Mouse (Mus musculus) E14TG2a.4 (cell line): ENCODE data around the gene Arhgap9.

Experiments used
- CTCF ChIP-seq: conservative IDR thresholded peaks from 2 replicates; pipeline ENCODE4 v1.5.1; 2014; ENCODE audit warnings: low read length
- NANOG ChIP-seq: IDR thresholded peaks from 2 replicates; pipeline ENCODE4 v1.6.1; 2014; ENCODE audit warnings: borderline replicate concordance, low read length, mixed read lengths
- POU5F1 ChIP-seq: IDR thresholded peaks from 2 replicates; pipeline ENCODE4 v1.6.1; 2014; ENCODE audit warnings: low read length, borderline replicate concordance

- TF ChIP-seq CTCF (no peak), NANOG (no peak), POU5F1 (no peak)
Measured at GRCm38 (mm10) chr10:127330212-127330611, 8.4 kb downstream of the Arhgap9 start.
